Mouse (Mus musculus) urinary bladder, postnatal 10 days (tissue): ENCODE results near the gene Abi1.
"Not testable (repeated sequence)": the region's sequence is repeated elsewhere in the genome, so short reads cannot be mapped to it uniquely, and the experiment has no call there.

Experiments used
- DNase-seq: peaks from one replicate; pipeline ENCODE4 v3.0.0; 2022; ENCODE audit warnings: low spot score

Gene Abi1

GRCm38 (mm10) chr2:22961681-22962080 is 78.4 kb downstream of the Abi1 start:
- DNase-seq: no peak

DNA sequence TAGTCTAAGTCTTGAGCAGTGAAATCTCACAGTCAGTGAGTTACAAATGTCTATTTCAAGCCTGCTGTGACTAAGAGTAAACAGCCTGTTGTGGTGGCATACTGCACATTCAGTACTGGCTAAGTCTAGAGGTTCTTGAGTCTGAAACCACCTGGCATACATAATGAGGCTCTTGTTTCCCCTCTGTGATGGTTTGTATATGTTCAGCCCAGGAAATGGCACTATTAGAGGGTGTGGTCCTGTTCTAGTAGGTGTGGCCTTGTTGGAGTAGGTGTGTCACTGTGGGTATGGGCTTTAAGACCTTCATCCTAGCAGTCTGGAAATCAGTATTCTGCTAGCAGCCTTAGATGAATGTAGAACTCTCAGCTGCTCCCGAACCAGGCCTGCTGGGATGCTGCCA is 82.6 kb downstream of the Abi1 start:
- no peak for DNase-seq

- no peak for DNase-seq
Observed at GRCm38 (mm10) chr2:22955914-22956313, 84.1 kb downstream of the Abi1 start.

GRCm38 (mm10) chr2:22954278-22954677 is 85.8 kb downstream of the Abi1 start:
- DNase-seq: no peak

- no peak for DNase-seq
Observed at GRCm38 (mm10) chr2:22949956-22950355, 90.1 kb downstream of the Abi1 start.

DNA sequence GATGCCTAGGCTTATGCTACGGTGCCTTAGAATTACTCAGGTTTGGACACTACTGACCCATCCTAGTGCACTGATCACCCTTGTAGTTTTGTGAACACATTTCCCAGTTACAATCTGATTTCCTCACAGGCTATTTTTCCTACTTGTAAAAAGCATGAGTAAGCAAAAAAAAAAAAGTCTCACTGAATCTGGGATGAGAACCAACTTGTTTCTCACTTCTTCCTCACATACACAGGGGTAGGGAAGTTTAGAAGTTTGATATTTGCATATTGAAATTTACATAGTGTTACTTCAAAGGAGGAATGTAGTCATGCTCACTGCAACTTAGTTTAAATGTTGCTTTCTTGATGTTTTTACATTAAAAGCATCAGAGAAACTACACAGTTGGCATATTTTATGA is 106.5 kb downstream of the Abi1 start:
- DNase-seq: no peak

GRCm38 (mm10) chr2:22928259-22928658 is 111.8 kb downstream of the Abi1 start:
- no peak for DNase-seq

- not testable (repeated sequence) for DNase-seq
Observed at GRCm38 (mm10) chr2:22925911-22926310, 114.1 kb downstream of the Abi1 start.

DNA sequence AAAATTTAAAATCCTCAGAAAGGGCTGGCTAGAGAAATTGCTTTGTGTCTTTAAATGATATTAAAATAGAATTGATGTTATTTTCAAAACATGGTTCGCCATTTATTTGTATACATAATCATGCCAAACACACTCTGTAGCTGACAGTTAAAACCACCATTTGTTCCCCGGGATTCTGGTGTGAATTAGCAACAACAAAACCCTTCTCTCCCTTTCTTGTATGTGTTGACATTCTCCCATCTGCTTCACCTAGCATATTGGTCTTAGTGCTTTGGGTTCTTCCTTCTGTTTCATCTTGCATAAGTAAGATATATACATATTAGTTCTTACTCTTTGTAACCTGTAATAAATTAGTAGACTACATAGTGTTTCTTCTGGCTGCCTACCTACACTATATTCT is 121.4 kb downstream of the Abi1 start:
- no peak for DNase-seq

GRCm38 (mm10) chr2:22914421-22914820 is 125.6 kb downstream of the Abi1 start:
- no peak for DNase-seq

DNA sequence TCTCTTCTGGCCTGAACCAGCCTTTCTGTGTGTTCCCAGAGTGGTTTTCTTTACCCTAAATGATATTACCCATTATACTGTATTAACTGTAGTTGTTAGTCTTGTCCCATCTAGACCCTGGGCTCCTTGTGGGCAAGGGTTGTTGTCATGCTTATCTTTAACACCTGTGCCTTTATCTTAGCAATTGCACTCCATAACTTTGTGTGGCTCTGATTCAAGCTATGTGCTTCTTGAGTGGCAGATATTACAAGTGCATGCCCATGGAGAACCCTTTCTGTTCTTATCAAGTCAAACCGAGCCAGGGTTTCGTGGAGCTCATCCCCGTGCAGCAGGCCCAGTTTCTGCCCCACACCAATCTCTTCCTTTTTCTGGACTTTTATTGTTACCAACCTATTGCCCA is 136.1 kb downstream of the Abi1 start:
- DNase-seq: no peak

- DNase-seq: peak; percentile 60
Observed at GRCm38 (mm10) chr2:22895282-22896273, 144.5 kb downstream of the Abi1 start, which contains the start of gene Pdss1. Gene Pdss1 (plus strand): TSS chr2:22895522.

GRCm38 (mm10) chr2:22894932-22895281 is 145.1 kb downstream of the Abi1 start:
- DNase-seq: no peak
